8 mouse cellular contexts compared by ENCODE assay signal in the genomic region with DNA sequence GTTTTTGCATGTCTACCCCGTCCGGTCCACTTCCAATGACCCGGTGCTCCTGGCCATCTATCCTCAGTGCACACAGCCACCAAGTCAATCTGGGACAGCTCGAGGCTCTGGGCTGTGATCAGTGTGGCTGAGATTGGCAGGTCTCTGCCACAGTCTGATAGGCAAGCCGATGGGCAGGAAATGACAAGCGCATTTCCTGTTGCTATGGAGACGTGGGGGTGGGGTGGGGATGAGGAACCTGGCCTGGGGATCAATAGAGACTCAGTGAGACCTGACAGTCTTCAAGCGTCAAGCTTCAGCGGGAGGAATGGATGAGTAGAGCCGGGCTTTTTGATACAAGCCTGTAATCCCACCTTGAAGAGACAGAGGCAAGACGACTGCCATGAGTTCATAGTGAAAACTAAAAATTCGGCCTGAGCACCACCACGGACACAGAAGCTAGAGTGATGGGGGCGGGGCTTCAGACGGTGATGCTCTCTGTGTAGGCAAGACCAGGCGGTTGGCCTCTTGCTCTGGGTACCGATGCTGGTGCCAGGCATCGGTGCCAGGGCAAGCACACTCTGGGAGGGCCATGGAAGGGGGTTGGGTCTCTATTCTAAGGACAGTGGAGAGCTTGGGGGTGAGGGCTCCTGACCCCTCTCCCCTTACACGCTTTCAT. TPM values are rescaled to one million over a fixed set of nuclear protein-coding genes. Genes with fewer than 3 reads are reported as not detected.
DNase-seq lines count a peak whose midpoint lies in the region; ATAC-seq and TF ChIP-seq lines count a peak whose summit lies in the region.

No protein-coding gene starts in this region.

- no peak for TF ChIP-seq RAD21 in CH12.LX (IDR thresholded peaks at IDR 0.05; ENCODE audit: low read depth, low read length)

- DNase-seq in heart, embryonic 10.5 days (ENCODE audit: low spot score): no peak
- no peak for DNase-seq in heart, adult 8-10 months (ENCODE audit: low spot score)
- peak; percentile 65 for DNase-seq in CH12.LX (ENCODE audit: extremely low read depth)
- DNase-seq in forebrain, embryonic 11.5 days (ENCODE audit: low spot score): no peak
- peak; percentile 32 to 61 for DNase-seq in kidney, postnatal 36 days
- peak; percentile 87 for DNase-seq in naive thymus-derived CD4-positive, alpha-beta T cell, adult 2 months (ENCODE audit: low read depth)
- no peak for DNase-seq in frontal cortex, adult 2 months (ENCODE audit: extremely low spot score in 1 of 2, low spot score in 1 of 2)

- dilution Hi-C loops in CH12.LX (cut with MboI; ENCODE audit: extremely low pct_ligation_motif_present, extremely low pct_unique_long_range_greater_than_20kb, low sequenced_read_pairs): no loop called here

- H3K4me2 ChIP-seq in CH12.LX (ENCODE audit: insufficient read depth, low read depth, poor library complexity, severe bottlenecking): peak overlapping the region; percentile 64
- 0 out of 2 replicates have a peak overlapping the region, but pooled peaks have one; percentile 8 for H3K4me2 ChIP-seq in forebrain, embryonic 11.5 days (ENCODE audit: low read depth, low read length, severe bottlenecking)

- in situ Hi-C loops in CH12.LX (cut with MboI; ENCODE audit: low pct_ligation_motif_present, low pct_unique_long_range_greater_than_20kb, low sequenced_read_pairs): no loop called here

- peaks cover 88% of the 10 kb centered on the region for H3K4me1 ChIP-seq in heart, embryonic 10.5 days
- peaks cover 5 to 13% of the 10 kb centered on the region in 2 experiments; a peak in 2 of 4 replicates for H3K4me1 ChIP-seq in CH12.LX (ENCODE audit: control insufficient read depth in 1 of 2, insufficient read depth in 2 of 2)
- H3K4me1 ChIP-seq in forebrain, embryonic 11.5 days (replicated peaks; ENCODE audit: control insufficient read depth, insufficient read depth, low read length): peaks cover 24% of the 10 kb centered on the region; the same call in 1 of the 2 replicates

- H3K9me3 ChIP-seq in heart, embryonic 10.5 days: no peaks in the 10 kb centered on the region
- H3K9me3 ChIP-seq in CH12.LX (replicated peaks; ENCODE audit: low read length): no peaks in the 10 kb centered on the region
- no peaks in the 10 kb centered on the region for H3K9me3 ChIP-seq in forebrain, embryonic 11.5 days (ENCODE audit: control insufficient read depth, low read length)

- H3K4me3 ChIP-seq in heart, embryonic 10.5 days: 0 out of 2 replicates have a peak overlapping the region, but pooled peaks have one; percentile 16
- no peak overlapping the region for H3K4me3 ChIP-seq in CH12.LX (replicated peaks in 1 of 3; ENCODE audit: low read depth in 2 of 3, low read length in 2 of 3, poor library complexity in 1 of 3)
- no peak overlapping the region for H3K4me3 ChIP-seq in forebrain, embryonic 11.5 days (ENCODE audit: low read depth, low read length)

- no peaks in the 10 kb centered on the region for H3K36me3 ChIP-seq in heart, embryonic 10.5 days
- no peaks in the 10 kb centered on the region for H3K36me3 ChIP-seq in CH12.LX (replicated peaks in 1 of 2; ENCODE audit: control insufficient read depth in 1 of 2, insufficient read depth in 1 of 2, low read length in 1 of 2)
- H3K36me3 ChIP-seq in forebrain, embryonic 11.5 days (ENCODE audit: control insufficient read depth, insufficient read depth, low read length): no peaks in the 10 kb centered on the region

- no peaks in the 10 kb centered on the region for H3K79me2 ChIP-seq in CH12.LX (replicated peaks; ENCODE audit: control insufficient read depth, extremely low read depth, insufficient read depth, poor library complexity, severe bottlenecking)

- H3K27me3 ChIP-seq in heart, embryonic 10.5 days (ENCODE audit: insufficient read depth, poor library complexity, severe bottlenecking): 0 out of 2 replicates have a peak, but pooled peaks cover 4% of the 10 kb centered on the region
- peaks cover 82% of the 10 kb centered on the region for H3K27me3 ChIP-seq in CH12.LX (replicated peaks)
- no peaks in the 10 kb centered on the region; the same call in 1 of the 2 replicates for H3K27me3 ChIP-seq in forebrain, embryonic 11.5 days (ENCODE audit: control insufficient read depth, insufficient read depth, low read length)

- no peak for TF ChIP-seq POLR2A in CH12.LX (IDR thresholded peaks at IDR 0.05; ENCODE audit: low read depth, low read length)

- ATAC-seq in forebrain, embryonic 11.5 days (replicated peaks; ENCODE audit: low FRiP score): no peak
- no peak for ATAC-seq in megakaryocyte progenitor cell, adult 5-6 weeks (replicated peaks; ENCODE audit: poor library complexity)

- 0 out of 2 replicates have a peak overlapping the region, but pooled peaks have one; percentile 23 for H3K27ac ChIP-seq in heart, embryonic 10.5 days
- no peak overlapping the region for H3K27ac ChIP-seq in CH12.LX (ENCODE audit: insufficient read depth, low read depth)
- no peak overlapping the region for H3K27ac ChIP-seq in forebrain, embryonic 11.5 days (ENCODE audit: low read depth, low read length)

- no peak for TF ChIP-seq EP300 in CH12.LX (IDR thresholded peaks at IDR 0.05; ENCODE audit: low read length)

- no peak overlapping the region for H3K9ac ChIP-seq in CH12.LX (ENCODE audit: insufficient read depth, low read depth)
- H3K9ac ChIP-seq in forebrain, embryonic 11.5 days (ENCODE audit: low read length): no peak overlapping the region

- no peak for TF ChIP-seq CTCF in CH12.LX (conservative IDR thresholded peaks at IDR 0.05 in 1 of 2, IDR thresholded peaks at IDR 0.05 in 1 of 2; ENCODE audit: low read depth in 2 of 2, low read length in 2 of 2)

- 40% methylated on average over 19 of the region's 19 CpGs for WGBS in heart, embryonic 10.5 days
- WGBS in forebrain, embryonic 11.5 days: 44% methylated on average over 19 of the region's 19 CpGs

TF ChIP-seq in CH12.LX, 34 proteins besides CTCF, POLR2A, EP300 and RAD21:
- no peak for TF ChIP-seq ZKSCAN1 (IDR thresholded peaks at IDR 0.05; ENCODE audit: borderline replicate concordance, low read depth, low read length)
- TF ChIP-seq SMC3 (IDR thresholded peaks at IDR 0.05; ENCODE audit: low read depth, low read length): no peak
- TF ChIP-seq MXI1 (IDR thresholded peaks at IDR 0.05; ENCODE audit: low read depth, low read length): peak; percentile 81
- TF ChIP-seq CHD2 (IDR thresholded peaks at IDR 0.05; ENCODE audit: low read length): peak; percentile 80

RNA-seq across cellular contexts. Expression of a gene that starts 4.3 kb away (rescaled TPM):
- polyA plus RNA-seq in heart, embryonic 10.5 days (2016; fragmentation: Nextera tagmentation; extraction: Ambion mirVana): 118 and 165 TPM in 2 replicates
- total RNA-seq in heart, adult 8-10 months (2022): 100 to 1,000 TPM; 101 to 124 (median 116) TPM
- 0.42 and 10.0 TPM in 2 replicates for total RNA-seq in CH12.LX (2012; rRNA removed)
- total RNA-seq in CH12.LX (2014; rRNA removed): 0.12 TPM in 1 of 2 replicates, not detected in the other
- 0.10 and 0.16 TPM in 2 replicates for polyA plus RNA-seq in CH12.LX (2012; ENCODE audit: insufficient read length, low read depth)
- polyA plus RNA-seq in forebrain, embryonic 11.5 days (2014; fragmentation: Nextera tagmentation; extraction: Ambion mirVana): 35.0 and 35.2 TPM in 2 replicates
- polyA plus RNA-seq in frontal cortex, adult 2 months (2012; rRNA removed): 24.6 and 29.5 TPM in 2 replicates
- 6.2 and 7.3 TPM in 2 replicates for total RNA-seq in megakaryocyte progenitor cell, adult 5-6 weeks (2015)
- 2.9 and 3.2 TPM in 2 replicates for total RNA-seq in megakaryocyte progenitor cell, adult 5-6 weeks (2017)

Comparison
In these comparisons a context has a peak if more than half of its experiments do, and no peak if none do; other contexts are left out.
1. DNase-seq: peak in CH12.LX (single experiment), kidney, postnatal 36 days (2 of 2) and naive thymus-derived CD4-positive, alpha-beta T cell, adult 2 months (single experiment); none in heart, embryonic 10.5 days (single experiment), heart, adult 8-10 months (single experiment), forebrain, embryonic 11.5 days (single experiment) and frontal cortex, adult 2 months (0 of 2).
2. RNA of a gene that starts 4.3 kb away (polyA plus RNA-seq): 118 to 165 TPM in heart, embryonic 10.5 days, 35.0 to 35.2 TPM in forebrain, embryonic 11.5 days and 24.6 to 29.5 TPM in frontal cortex, adult 2 months; 0.10 to 0.16 TPM in CH12.LX; every median in the first group is over 10 times any median in the second.